Mouse (Mus musculus): ENCODE measurements around the gene Tec. TPM values are rescaled to one million over a fixed set of nuclear protein-coding genes. Genes with fewer than 3 reads are reported as not detected.

Gene Tec
- polyA plus RNA-seq, 1 experiment from 2014 or later: 9.5 TPM

GRCm38 (mm10) chr5:72776595-72776994 is 91.7 kb downstream of the Tec start:
- WGBS: 88% methylated on average over 2 of the region's 2 CpGs
- TF ChIP-seq EP300 (optimal IDR thresholded peaks at IDR 0.05): no peak
- TF ChIP-seq CTCF (IDR thresholded peaks at IDR 0.05; ENCODE audit: low read depth): no peak
- Histone ChIP-seq H3K36me3 (ENCODE audit: control insufficient read depth, insufficient read depth, low read length) (no peaks in the 10 kb centered on the region), H3K4me2 (replicated peaks; ENCODE audit: low read depth) (no peak overlapping the region), H3K27me3 (ENCODE audit: control insufficient read depth, insufficient read depth, low read length) (no peaks in the 10 kb centered on the region), H3K27ac (replicated peaks) (no peak overlapping the region), H3K4me1 (replicated peaks; ENCODE audit: control insufficient read depth, insufficient read depth) (no peaks in the 10 kb centered on the region), H3K4me3 (ENCODE audit: low read depth, low read length) (no peak overlapping the region), H3K9me3 (ENCODE audit: control insufficient read depth, low read length) (no peaks in the 10 kb centered on the region), H3K9ac (ENCODE audit: low read length) (no peak overlapping the region)
- ATAC-seq (ENCODE audit: low FRiP score, low TSS enrichment): no peak
- DNase-seq (ENCODE audit: low spot score): no peak

GRCm38 (mm10) chr5:72776127-72776526 is 92.2 kb downstream of the Tec start:
- no peak for TF ChIP-seq EP300 (optimal IDR thresholded peaks at IDR 0.05)
- TF ChIP-seq CTCF (IDR thresholded peaks at IDR 0.05; ENCODE audit: low read depth): no peak
- Histone ChIP-seq H3K9ac (ENCODE audit: low read length) (no peak overlapping the region), H3K4me2 (replicated peaks; ENCODE audit: low read depth) (no peak overlapping the region), H3K27ac (replicated peaks) (no peak overlapping the region), H3K9me3 (ENCODE audit: control insufficient read depth, low read length) (no peaks in the 10 kb centered on the region), H3K4me3 (ENCODE audit: low read depth, low read length) (no peak overlapping the region), H3K27me3 (ENCODE audit: control insufficient read depth, insufficient read depth, low read length) (no peaks in the 10 kb centered on the region), H3K36me3 (ENCODE audit: control insufficient read depth, insufficient read depth, low read length) (no peaks in the 10 kb centered on the region), H3K4me1 (replicated peaks; ENCODE audit: control insufficient read depth, insufficient read depth) (no peaks in the 10 kb centered on the region)
- ATAC-seq (ENCODE audit: low FRiP score, low TSS enrichment): no peak
- WGBS: 86% methylated on average over 2 of the region's 2 CpGs
- no peak for DNase-seq (ENCODE audit: low spot score)

- ATAC-seq (ENCODE audit: low FRiP score, low TSS enrichment): no peak
- H3K4me1 ChIP-seq (replicated peaks; ENCODE audit: control insufficient read depth, insufficient read depth): no peaks in the 10 kb centered on the region
- H3K36me3 ChIP-seq (ENCODE audit: control insufficient read depth, insufficient read depth, low read length): no peaks in the 10 kb centered on the region
- TF ChIP-seq EP300 (optimal IDR thresholded peaks at IDR 0.05): no peak
- TF ChIP-seq CTCF (IDR thresholded peaks at IDR 0.05; ENCODE audit: low read depth): no peak
- H3K4me3 ChIP-seq (ENCODE audit: low read depth, low read length): no peak overlapping the region
- 42% methylated on average over 6 of the region's 6 CpGs for WGBS
- H3K27me3 ChIP-seq (ENCODE audit: control insufficient read depth, insufficient read depth, low read length): no peaks in the 10 kb centered on the region
- H3K4me2 ChIP-seq (replicated peaks; ENCODE audit: low read depth): no peak overlapping the region
- no peaks in the 10 kb centered on the region for H3K9me3 ChIP-seq (ENCODE audit: control insufficient read depth, low read length)
- no peak overlapping the region for H3K9ac ChIP-seq (ENCODE audit: low read length)
- no peak overlapping the region for H3K27ac ChIP-seq (replicated peaks)
- DNase-seq (ENCODE audit: low spot score): no peak
Observed at GRCm38 (mm10) chr5:72769841-72770240, 98.4 kb downstream of the Tec start.

- TF ChIP-seq EP300 (optimal IDR thresholded peaks at IDR 0.05): no peak
- TF ChIP-seq CTCF (IDR thresholded peaks at IDR 0.05; ENCODE audit: low read depth): no peak
- no peak overlapping the region for H3K4me2 ChIP-seq (replicated peaks; ENCODE audit: low read depth)
- no peaks in the 10 kb centered on the region for H3K4me1 ChIP-seq (replicated peaks; ENCODE audit: control insufficient read depth, insufficient read depth)
- 81% methylated on average over 5 of the region's 5 CpGs for WGBS
- H3K9ac ChIP-seq (ENCODE audit: low read length): no peak overlapping the region
- no peak overlapping the region for H3K27ac ChIP-seq (replicated peaks)
- no peak overlapping the region for H3K4me3 ChIP-seq (ENCODE audit: low read depth, low read length)
- no peaks in the 10 kb centered on the region for H3K36me3 ChIP-seq (ENCODE audit: control insufficient read depth, insufficient read depth, low read length)
- ATAC-seq (ENCODE audit: low FRiP score, low TSS enrichment) (no peak), DNase-seq (ENCODE audit: low spot score) (no peak)
- no peaks in the 10 kb centered on the region for H3K27me3 ChIP-seq (ENCODE audit: control insufficient read depth, insufficient read depth, low read length)
- no peaks in the 10 kb centered on the region for H3K9me3 ChIP-seq (ENCODE audit: control insufficient read depth, low read length)
Observed at GRCm38 (mm10) chr5:72763546-72763945, 104.7 kb downstream of the Tec start.

GRCm38 (mm10) chr5:72763025-72763424 is 105.3 kb downstream of the Tec start:
- H3K9me3 ChIP-seq (ENCODE audit: control insufficient read depth, low read length): no peaks in the 10 kb centered on the region
- TF ChIP-seq CTCF (IDR thresholded peaks at IDR 0.05; ENCODE audit: low read depth) (no peak), EP300 (optimal IDR thresholded peaks at IDR 0.05) (no peak)
- no peaks in the 10 kb centered on the region for H3K4me1 ChIP-seq (replicated peaks; ENCODE audit: control insufficient read depth, insufficient read depth)
- no peak for ATAC-seq (ENCODE audit: low FRiP score, low TSS enrichment)
- no peak overlapping the region for H3K4me3 ChIP-seq (ENCODE audit: low read depth, low read length)
- no peak overlapping the region for H3K9ac ChIP-seq (ENCODE audit: low read length)
- no peaks in the 10 kb centered on the region for H3K27me3 ChIP-seq (ENCODE audit: control insufficient read depth, insufficient read depth, low read length)
- H3K4me2 ChIP-seq (replicated peaks; ENCODE audit: low read depth): no peak overlapping the region
- no peaks in the 10 kb centered on the region for H3K36me3 ChIP-seq (ENCODE audit: control insufficient read depth, insufficient read depth, low read length)
- no peak for DNase-seq (ENCODE audit: low spot score)
- WGBS: 39% methylated on average over 3 of the region's 3 CpGs
- H3K27ac ChIP-seq (replicated peaks): no peak overlapping the region

GRCm38 (mm10) chr5:72761758-72762157 is 106.5 kb downstream of the Tec start:
- no peak for TF ChIP-seq CTCF (IDR thresholded peaks at IDR 0.05; ENCODE audit: low read depth)
- no peak for TF ChIP-seq EP300 (optimal IDR thresholded peaks at IDR 0.05)
- Histone ChIP-seq H3K4me3 (ENCODE audit: low read depth, low read length) (no peak overlapping the region), H3K9me3 (ENCODE audit: control insufficient read depth, low read length) (no peaks in the 10 kb centered on the region), H3K27me3 (ENCODE audit: control insufficient read depth, insufficient read depth, low read length) (no peaks in the 10 kb centered on the region), H3K27ac (replicated peaks) (no peak overlapping the region), H3K9ac (ENCODE audit: low read length) (no peak overlapping the region), H3K4me2 (replicated peaks; ENCODE audit: low read depth) (no peak overlapping the region), H3K4me1 (replicated peaks; ENCODE audit: control insufficient read depth, insufficient read depth) (no peaks in the 10 kb centered on the region), H3K36me3 (ENCODE audit: control insufficient read depth, insufficient read depth, low read length) (no peaks in the 10 kb centered on the region)
- no peak for ATAC-seq (ENCODE audit: low FRiP score, low TSS enrichment)
- 85% methylated on average over 5 of the region's 5 CpGs for WGBS
- no peak for DNase-seq (ENCODE audit: low spot score)

All from stomach, postnatal 0 days (tissue).